Mouse (Mus musculus) left cerebral cortex, adult 9 months (tissue): ENCODE data around the gene Olfml2a.

Experiments used
- DNase-seq, 2 experiments: peaks; one replicate each; pipeline ENCODE4 v3.0.0; 2022; ENCODE audit warnings: low spot score in 2 of 2

The Olfml2a gene

GRCm38 (mm10) chr2:38938007-38938406, 6.2 kb downstream of the Olfml2a start:
- DNase-seq: no peak

GRCm38 (mm10) chr2:38939047-38939446, 7.3 kb downstream of the Olfml2a start:
- DNase-seq: no peak

- no peak for DNase-seq
These were observed 9.6 kb downstream of the Olfml2a start for GRCm38 (mm10) chr2:38941426-38941825.

GRCm38 (mm10) chr2:38941898-38942297, 10.1 kb downstream of the Olfml2a start:
- DNase-seq: no peak

GRCm38 (mm10) chr2:38943161-38943560, 11.4 kb downstream of the Olfml2a start:
- no peak for DNase-seq

- DNase-seq: no peak
These were observed 12.2 kb downstream of the Olfml2a start for GRCm38 (mm10) chr2:38943977-38944376.

GRCm38 (mm10) chr2:38944460-38945161, 12.8 kb downstream of the Olfml2a start:
- no peak for DNase-seq

GRCm38 (mm10) chr2:38947566-38947965, 15.8 kb downstream of the Olfml2a start:
- no peak for DNase-seq

GRCm38 (mm10) chr2:38950281-38950719, 18.5 kb downstream of the Olfml2a start:
- peak; percentile 67 to 87 for DNase-seq

GRCm38 (mm10) chr2:38953152-38953883, 21.5 kb downstream of the Olfml2a start:
- peak; percentile 23 to 47 for DNase-seq

- DNase-seq: no peak
These were observed 24.3 kb downstream of the Olfml2a start for GRCm38 (mm10) chr2:38956062-38956461.

GRCm38 (mm10) chr2:38957671-38958223, 26.0 kb downstream of the Olfml2a start:
- DNase-seq: no peak

- DNase-seq: no peak
These were observed 32.4 kb downstream of the Olfml2a start for GRCm38 (mm10) chr2:38964198-38964597.

GRCm38 (mm10) chr2:38969650-38970049, 37.9 kb downstream of the Olfml2a start:
- no peak for DNase-seq

- DNase-seq: no peak
These were observed 38.3 kb downstream of the Olfml2a start for GRCm38 (mm10) chr2:38970057-38970456.

- no peak for DNase-seq
These were observed 41.4 kb downstream of the Olfml2a start for GRCm38 (mm10) chr2:38973223-38973622.

GRCm38 (mm10) chr2:38973701-38974100, 41.9 kb downstream of the Olfml2a start:
- no peak for DNase-seq

GRCm38 (mm10) chr2:38974171-38974570, 42.4 kb downstream of the Olfml2a start:
- DNase-seq: no peak

GRCm38 (mm10) chr2:38975181-38975580, 43.4 kb downstream of the Olfml2a start:
- no peak for DNase-seq

- no peak for DNase-seq
These were observed 44.4 kb downstream of the Olfml2a start for GRCm38 (mm10) chr2:38975941-38976805.

- no peak for DNase-seq
These were observed 46.1 kb downstream of the Olfml2a start for GRCm38 (mm10) chr2:38977837-38978236.

GRCm38 (mm10) chr2:38983456-38983855, 51.7 kb downstream of the Olfml2a start:
- DNase-seq: no peak
